Mouse (Mus musculus) liver, embryonic 12.5 days (tissue): ENCODE results near the gene Mapk3. TPM values are rescaled to one million over a fixed set of nuclear protein-coding genes. Genes with fewer than 3 reads are reported as not detected.
A peak's percentile ranks its signal among the peaks of the same experiment; 100 is the strongest.

Experiments
- ATAC-seq: fragments of 200-750 bp; cut with Nextera tagmentation; 2 replicates; pipeline ENCODE4 v1.8.0; 2017; ENCODE audit warnings: moderate number of reproducible peaks, mild to moderate bottlenecking, moderate library complexity
- H3K27ac ChIP-seq: fragments of 300-500 bp; sonication (generic); 2 replicates; pipeline ENCODE4 v1.5.1; 2016; ENCODE audit warnings: mild to moderate bottlenecking
- H3K27me3 ChIP-seq: fragments of 300-500 bp; sonication (generic); replicated peaks from 2 replicates; pipeline ENCODE4 v1.6.1; 2016; ENCODE audit warnings: mild to moderate bottlenecking, moderate library complexity
- H3K36me3 ChIP-seq: fragments of 300-500 bp; sonication (generic); 2 replicates; pipeline ENCODE4 v1.6.1; 2016; ENCODE audit warnings: mild to moderate bottlenecking, moderate library complexity
- H3K4me1 ChIP-seq: fragments of 300-500 bp; sonication (generic); 2 replicates; pipeline ENCODE4 v1.6.1; 2016
- H3K4me2 ChIP-seq: fragments of 300-500 bp; sonication (generic); 2 replicates; pipeline ENCODE4 v1.6.1; 2016; ENCODE audit warnings: mild to moderate bottlenecking, moderate library complexity
- H3K4me3 ChIP-seq: fragments of 300-500 bp; sonication (generic); 2 replicates; pipeline ENCODE4 v1.5.1; 2016; ENCODE audit warnings: mild to moderate bottlenecking, moderate library complexity
- H3K9ac ChIP-seq: fragments of 300-500 bp; sonication (generic); 2 replicates; pipeline ENCODE4 v1.6.1; 2016; ENCODE audit warnings: mild to moderate bottlenecking, moderate library complexity
- H3K9me3 ChIP-seq: fragments of 300-500 bp; sonication (generic); replicated peaks from 2 replicates; pipeline ENCODE4 v1.6.1; 2016; ENCODE audit warnings: mild to moderate bottlenecking, moderate library complexity
- WGBS: fragments of 180-500 bp; shearing (Covaris S2); methylation state at CpG from one replicate; pipeline ENCODE4 v1.1.7; 2016; ENCODE audit not compliant: insufficient replicate concordance; 5-methylcytosine and 5-hydroxymethylcytosine counted together
- polyA plus RNA-seq: library from polyadenylated mRNA; unstranded; fragments of >200 nt; fragmentation: Nextera tagmentation; extraction: Ambion mirVana; gene quantifications from 2 replicates; pipeline ENCODE4 v1.2.1, GENCODE M21; 2016

The Mapk3 gene
- polyA plus RNA-seq, 1 experiment from 2014 or later: 25.0 TPM

- peak; percentile 27 for ATAC-seq
- peak overlapping the region; percentile 94; the same call in 1 of the 2 replicates for H3K9ac ChIP-seq
- H3K27me3 ChIP-seq: no peaks in the 10 kb centered on the region
- peak overlapping the region; percentile 88 for H3K27ac ChIP-seq
- peak overlapping the region; percentile 100 for H3K4me2 ChIP-seq
- peaks cover 56% of the 10 kb centered on the region for H3K4me1 ChIP-seq
- peaks cover 37% of the 10 kb centered on the region for H3K36me3 ChIP-seq
- H3K9me3 ChIP-seq: no peaks in the 10 kb centered on the region
- peak overlapping the region; percentile 81 for H3K4me3 ChIP-seq
- 39% methylated on average over 3 of the region's 3 CpGs for WGBS
Observed at GRCm38 (mm10) chr7:126760391-126760802, 996 bp downstream of the Mapk3 start.

- no peaks in the 10 kb centered on the region for H3K9me3 ChIP-seq
- 48% methylated on average over 4 of the region's 4 CpGs for WGBS
- no peak overlapping the region for H3K4me3 ChIP-seq
- no peaks in the 10 kb centered on the region for H3K27me3 ChIP-seq
- ATAC-seq: no peak
- H3K27ac ChIP-seq: peak overlapping the region; percentile 42; the same call in 1 of the 2 replicates
- peaks cover 42% of the 10 kb centered on the region for H3K36me3 ChIP-seq
- peaks cover 61% of the 10 kb centered on the region for H3K4me1 ChIP-seq
- peak overlapping the region; percentile 100 for H3K4me2 ChIP-seq
- H3K9ac ChIP-seq: no peak overlapping the region
Observed at GRCm38 (mm10) chr7:126760956-126761355, 1.6 kb downstream of the Mapk3 start.

- peaks cover 67% of the 10 kb centered on the region for H3K4me1 ChIP-seq
- no peaks in the 10 kb centered on the region for H3K9me3 ChIP-seq
- H3K27ac ChIP-seq: peak overlapping the region; percentile 42
- H3K36me3 ChIP-seq: peaks cover 49% of the 10 kb centered on the region
- no peak for ATAC-seq
- peak overlapping the region; percentile 100 for H3K4me2 ChIP-seq
- no peak overlapping the region for H3K9ac ChIP-seq
- no peak overlapping the region for H3K4me3 ChIP-seq
- 40% methylated on average over 6 of the region's 6 CpGs for WGBS
- H3K27me3 ChIP-seq: no peaks in the 10 kb centered on the region
Observed at GRCm38 (mm10) chr7:126761529-126762067, 2.2 kb downstream of the Mapk3 start.

GRCm38 (mm10) chr7:126762471-126763008, 3.1 kb downstream of the Mapk3 start:
- ATAC-seq: no peak
- no peaks in the 10 kb centered on the region for H3K27me3 ChIP-seq
- WGBS: 62% methylated on average over 17 of the region's 17 CpGs
- H3K4me3 ChIP-seq: no peak overlapping the region
- H3K4me2 ChIP-seq: no peak overlapping the region
- no peak overlapping the region for H3K9ac ChIP-seq
- H3K9me3 ChIP-seq: no peaks in the 10 kb centered on the region
- H3K36me3 ChIP-seq: peaks cover 58% of the 10 kb centered on the region
- 0 out of 2 replicates have a peak overlapping the region, but pooled peaks have one; percentile 7 for H3K27ac ChIP-seq
- H3K4me1 ChIP-seq: peaks cover 69% of the 10 kb centered on the region

- peaks cover 82% of the 10 kb centered on the region for H3K36me3 ChIP-seq
- no peak overlapping the region for H3K4me2 ChIP-seq
- H3K9me3 ChIP-seq: no peaks in the 10 kb centered on the region
- 0 out of 2 replicates have a peak overlapping the region, but pooled peaks have one; percentile 2 for H3K9ac ChIP-seq
- H3K4me3 ChIP-seq: no peak overlapping the region
- peak; percentile 16; the same call in 1 of the 2 replicates for ATAC-seq
- WGBS: 63% methylated on average over 9 of the region's 9 CpGs
- H3K27me3 ChIP-seq: no peaks in the 10 kb centered on the region
- H3K27ac ChIP-seq: no peak overlapping the region
- peaks cover 57% of the 10 kb centered on the region for H3K4me1 ChIP-seq
Observed at GRCm38 (mm10) chr7:126765540-126765939, 6.1 kb downstream of the Mapk3 start.

- 83% methylated on average over 16 of the region's 16 CpGs for WGBS
- no peaks in the 10 kb centered on the region for H3K9me3 ChIP-seq
- H3K4me3 ChIP-seq: no peak within 1 kb of the TSS
- no peaks in the 10 kb centered on the region for H3K27me3 ChIP-seq
- peaks cover 55% of the 10 kb centered on the region for H3K4me1 ChIP-seq
- H3K27ac ChIP-seq: no peak within 1 kb of the TSS; the same call in 1 of the 2 replicates
- H3K9ac ChIP-seq: 0 out of 2 replicates have a peak within 1 kb of the TSS, but pooled peaks have one; percentile 2
- H3K36me3 ChIP-seq: peaks cover 83% of the 10 kb centered on the region
- no peak for ATAC-seq
- no peak within 1 kb of the TSS for H3K4me2 ChIP-seq
Observed at GRCm38 (mm10) chr7:126766201-126766600, 6.8 kb downstream of the Mapk3 start, which contains the start of gene Gdpd3. Gene Gdpd3, plus strand, starts transcription at chr7:126766334.

GRCm38 (mm10) chr7:126767001-126767400, 7.6 kb downstream of the Mapk3 start:
- H3K4me3 ChIP-seq: no peak overlapping the region
- 88% methylated on average over 8 of the region's 8 CpGs for WGBS
- H3K9ac ChIP-seq: no peak overlapping the region
- H3K36me3 ChIP-seq: peaks cover 78% of the 10 kb centered on the region
- no peak overlapping the region for H3K4me2 ChIP-seq
- H3K27me3 ChIP-seq: no peaks in the 10 kb centered on the region
- peaks cover 47% of the 10 kb centered on the region for H3K4me1 ChIP-seq
- ATAC-seq: no peak
- H3K9me3 ChIP-seq: no peaks in the 10 kb centered on the region
- no peak overlapping the region for H3K27ac ChIP-seq

- no peaks in the 10 kb centered on the region for H3K9me3 ChIP-seq
- H3K4me3 ChIP-seq: no peak overlapping the region
- ATAC-seq: no peak
- H3K9ac ChIP-seq: no peak overlapping the region
- WGBS: 64% methylated on average over 11 of the region's 12 CpGs
- peaks cover 38% of the 10 kb centered on the region for H3K4me1 ChIP-seq
- H3K27me3 ChIP-seq: no peaks in the 10 kb centered on the region
- H3K36me3 ChIP-seq: peaks cover 53% of the 10 kb centered on the region
- no peak overlapping the region for H3K27ac ChIP-seq
- H3K4me2 ChIP-seq: no peak overlapping the region
Observed at GRCm38 (mm10) chr7:126770784-126771183, 11.4 kb downstream of the Mapk3 start.

- Histone ChIP-seq H3K4me1 (peaks cover 48% of the 10 kb centered on the region), H3K4me2 (no peak overlapping the region), H3K27me3 (no peaks in the 10 kb centered on the region), H3K4me3 (no peak overlapping the region), H3K9ac (no peak overlapping the region), H3K36me3 (peaks cover 35% of the 10 kb centered on the region), H3K9me3 (no peaks in the 10 kb centered on the region), H3K27ac (no peak overlapping the region)
- WGBS: 71% methylated on average over 2 of the region's 2 CpGs
- ATAC-seq: no peak
Observed at GRCm38 (mm10) chr7:126773351-126773750, 13.9 kb downstream of the Mapk3 start.

- WGBS: 45% methylated on average over 2 of the region's 2 CpGs
- H3K4me1 ChIP-seq: peaks cover 58% of the 10 kb centered on the region
- no peak overlapping the region for H3K9ac ChIP-seq
- no peak overlapping the region for H3K4me3 ChIP-seq
- H3K9me3 ChIP-seq: no peaks in the 10 kb centered on the region
- no peaks in the 10 kb centered on the region for H3K27me3 ChIP-seq
- no peak overlapping the region for H3K27ac ChIP-seq
- H3K36me3 ChIP-seq: peaks cover 38% of the 10 kb centered on the region
- ATAC-seq: no peak
- no peak overlapping the region for H3K4me2 ChIP-seq
Observed at GRCm38 (mm10) chr7:126774463-126774862, 15.1 kb downstream of the Mapk3 start.

- peaks cover 29% of the 10 kb centered on the region for H3K36me3 ChIP-seq
- peak overlapping the region; percentile 91; the same call in 1 of the 2 replicates for H3K27ac ChIP-seq
- no peaks in the 10 kb centered on the region for H3K9me3 ChIP-seq
- no peak for ATAC-seq
- no peak overlapping the region for H3K4me3 ChIP-seq
- peak overlapping the region; percentile 33 for H3K9ac ChIP-seq
- H3K4me1 ChIP-seq: peaks cover 68% of the 10 kb centered on the region
- H3K4me2 ChIP-seq: peak overlapping the region; percentile 92; the same call in 1 of the 2 replicates
- WGBS: 79% methylated on average over 10 of the region's 10 CpGs
- H3K27me3 ChIP-seq: no peaks in the 10 kb centered on the region
Observed at GRCm38 (mm10) chr7:126775185-126775977, 16.0 kb downstream of the Mapk3 start.

- peak overlapping the region; percentile 91 for H3K27ac ChIP-seq
- H3K9ac ChIP-seq: peak overlapping the region; percentile 33
- no peaks in the 10 kb centered on the region for H3K9me3 ChIP-seq
- no peak for ATAC-seq
- 67% methylated on average over 3 of the region's 3 CpGs for WGBS
- no peak overlapping the region; the same call in 1 of the 2 replicates for H3K4me3 ChIP-seq
- peaks cover 29% of the 10 kb centered on the region for H3K36me3 ChIP-seq
- H3K4me2 ChIP-seq: peak overlapping the region; percentile 92
- H3K27me3 ChIP-seq: no peaks in the 10 kb centered on the region
- H3K4me1 ChIP-seq: peaks cover 69% of the 10 kb centered on the region
Observed at GRCm38 (mm10) chr7:126775978-126776234, 16.5 kb downstream of the Mapk3 start.
